Mouse (Mus musculus) cerebellum, postnatal 25 days (tissue): ENCODE measurements at regions not wholly inside any gene's neighbourhood (a gene's known extent, or its start where the extent isn't known, plus 50 kb on each side); places are given as distances from the start of the nearest gene placed in this dataset.
"Not testable (repeated sequence)": the region's sequence is repeated elsewhere in the genome, so short reads cannot be mapped to it uniquely, and the experiment has no call there.

Experiments
- DNase-seq, 2 experiments: peaks; one replicate each; pipeline ENCODE4 v3.0.0; 2021; ENCODE audit warnings: mixed read lengths in 2 of 2

DNA sequence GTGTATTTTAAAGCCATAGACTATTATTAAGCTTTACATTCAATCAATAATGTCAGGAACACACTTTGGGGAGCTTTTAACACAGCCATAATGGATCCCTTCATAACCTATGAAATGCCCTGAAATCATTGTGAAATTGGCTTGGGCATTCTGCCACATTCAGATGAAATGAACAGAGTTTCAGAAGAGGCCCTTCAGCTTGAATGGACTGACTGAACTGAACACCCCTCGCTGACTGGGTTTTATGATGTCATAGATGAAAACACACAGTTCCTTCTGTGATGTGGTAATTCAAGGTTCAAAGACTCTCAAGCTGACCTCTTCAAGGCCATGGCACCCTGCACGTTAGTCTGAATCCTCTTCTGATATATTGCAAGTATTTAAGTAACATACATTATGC, 298.4 kb upstream of the Ercc4 start:
- no peak for DNase-seq

DNA sequence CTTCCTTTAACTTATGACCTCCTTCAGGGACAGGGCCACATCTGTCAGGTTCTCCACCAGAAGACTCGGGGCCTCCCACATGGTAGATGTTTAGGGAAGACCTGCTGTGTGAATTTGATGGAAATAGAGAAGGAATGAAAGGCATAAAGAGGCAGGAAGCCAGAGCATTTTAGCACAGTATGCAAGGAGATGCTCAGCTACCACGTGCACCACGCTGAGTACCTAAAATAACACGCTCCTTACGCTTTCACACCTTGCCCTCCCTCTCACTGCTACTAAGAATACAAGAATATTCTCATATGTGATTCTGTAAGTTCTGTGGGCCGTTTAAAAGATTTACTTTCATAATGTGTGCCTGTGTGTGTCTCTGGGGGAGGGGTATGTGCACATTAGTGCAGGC, 284.8 kb upstream of the Ercc4 start:
- no peak for DNase-seq

DNA sequence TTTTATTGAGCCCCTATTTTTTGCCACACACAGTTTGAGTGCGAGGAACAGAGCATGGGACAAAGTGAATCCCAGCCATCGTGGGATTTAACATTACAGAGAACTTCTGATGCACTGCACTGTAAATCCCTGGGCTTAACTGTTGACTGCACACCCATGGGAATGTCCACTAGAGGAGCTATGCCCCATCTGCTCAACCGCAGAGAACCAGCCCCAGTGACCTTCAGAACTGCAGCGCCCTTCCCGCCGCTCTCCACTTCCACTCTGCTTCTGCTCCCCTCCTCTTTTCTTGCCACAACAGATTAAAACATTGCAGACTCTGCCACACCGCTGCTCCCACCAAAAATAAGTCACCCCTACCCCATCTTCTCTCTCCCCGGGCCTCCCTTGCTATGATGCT, 283.3 kb upstream of the Ercc4 start:
- no peak for DNase-seq

DNA sequence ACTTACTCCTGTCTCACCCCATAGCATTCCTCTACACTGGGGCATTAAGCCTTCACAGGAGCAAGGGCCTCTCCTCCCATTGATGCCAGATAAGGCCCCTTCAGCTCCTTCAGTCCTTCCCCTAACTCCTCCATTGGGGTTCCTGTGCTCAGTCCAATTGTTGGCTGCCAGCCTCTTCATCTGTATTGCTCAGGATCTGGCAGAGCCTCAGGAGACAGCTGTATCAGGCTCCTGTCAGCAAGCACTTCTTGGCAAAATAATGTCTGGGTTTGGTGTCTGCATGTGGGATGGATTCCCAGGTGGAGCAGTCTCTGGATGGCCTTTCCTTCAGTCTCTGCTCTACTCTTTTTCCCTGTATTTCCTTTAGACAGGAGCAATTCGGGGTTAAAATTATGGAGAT, 278.2 kb upstream of the Ercc4 start:
- DNase-seq: not testable (repeated sequence)

DNA sequence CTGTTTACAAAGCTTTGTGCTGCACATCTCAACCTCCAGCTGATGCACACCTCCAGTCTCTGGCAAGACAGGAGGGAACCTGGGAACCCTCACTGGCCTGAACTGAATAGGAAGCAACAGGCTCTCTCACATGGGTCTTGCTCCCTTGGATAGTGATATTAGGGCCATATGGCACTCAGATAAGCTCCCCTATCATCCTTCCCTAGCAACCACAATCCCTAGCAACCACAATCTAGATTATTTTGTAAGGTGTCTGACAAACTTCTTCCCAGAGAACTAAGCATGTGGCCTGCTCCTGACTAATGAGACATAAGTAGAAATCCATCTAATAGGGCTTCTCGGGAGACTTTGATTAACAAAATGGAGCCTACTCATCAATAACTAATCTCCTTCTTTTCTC, 253.1 kb upstream of the Ercc4 start:
- no peak for DNase-seq

DNA sequence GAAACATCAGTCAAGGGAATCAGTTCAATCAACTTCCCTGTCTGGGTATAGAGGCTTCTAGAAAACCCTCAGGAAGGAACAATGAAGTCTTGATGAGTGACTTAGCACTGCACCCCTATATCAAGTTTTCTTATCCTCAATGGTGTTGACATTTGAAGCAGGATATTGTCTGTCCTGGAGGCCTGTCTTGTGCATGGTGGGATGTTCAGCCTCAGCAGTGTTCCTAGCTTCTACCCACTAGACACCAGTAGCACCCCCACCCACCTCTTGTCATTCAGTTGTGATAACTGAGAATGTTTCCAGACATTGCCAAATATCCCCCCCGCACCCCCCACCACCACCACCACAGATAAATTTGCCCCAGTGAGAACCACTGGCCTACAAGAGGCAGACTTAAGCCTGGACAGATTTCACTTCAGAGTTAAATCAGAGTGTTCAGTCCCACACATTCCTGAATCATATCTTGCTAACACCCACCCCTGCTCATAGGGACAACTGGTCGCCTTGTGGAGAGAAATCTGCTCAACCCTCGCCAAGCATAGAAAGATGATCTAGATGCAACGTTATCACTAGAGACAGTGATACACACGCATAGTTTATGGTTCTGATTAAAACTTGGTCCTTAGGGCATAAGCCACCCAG, 249.6 kb upstream of the Ercc4 start:
- DNase-seq: no peak

DNA sequence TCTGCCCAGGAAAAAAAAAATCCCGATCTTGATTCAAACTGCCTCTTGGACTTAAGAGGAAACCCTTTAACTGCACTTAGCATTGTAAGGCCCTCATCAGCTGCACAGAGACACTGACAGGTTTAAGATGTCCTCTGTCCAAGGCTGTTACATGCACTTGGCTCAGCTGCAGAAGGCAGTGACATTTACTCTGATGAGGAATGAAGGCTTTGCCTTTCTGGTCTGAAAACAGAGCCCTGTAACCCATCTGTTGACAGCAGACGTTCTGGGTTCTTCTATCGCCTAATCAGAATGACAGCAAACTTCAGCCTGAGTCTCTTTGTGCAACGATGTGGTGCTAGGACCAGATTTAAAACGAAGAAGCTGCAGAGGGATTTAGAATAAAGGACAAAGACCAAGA, 246.9 kb upstream of the Ercc4 start:
- no peak for DNase-seq

DNA sequence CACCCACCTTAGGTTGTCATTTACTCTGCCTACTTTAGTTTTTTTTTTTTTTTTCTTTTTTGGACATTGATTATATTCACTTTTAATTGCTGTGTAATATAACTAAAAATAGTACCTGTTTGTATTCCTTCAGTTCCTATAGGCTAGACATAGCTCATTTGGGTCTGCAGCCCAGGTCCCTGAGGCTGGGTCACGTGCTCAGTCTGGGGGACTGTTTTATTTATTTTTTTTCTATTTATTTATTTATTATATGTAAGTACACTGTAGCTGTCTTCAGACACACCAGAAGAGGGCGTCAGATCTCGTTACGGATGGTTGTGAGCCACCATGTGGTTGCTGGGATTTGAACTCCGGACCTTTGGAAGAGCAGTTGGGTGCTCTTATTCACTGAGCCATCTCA, 231.2 kb upstream of the Ercc4 start:
- not testable (repeated sequence) for DNase-seq

DNA sequence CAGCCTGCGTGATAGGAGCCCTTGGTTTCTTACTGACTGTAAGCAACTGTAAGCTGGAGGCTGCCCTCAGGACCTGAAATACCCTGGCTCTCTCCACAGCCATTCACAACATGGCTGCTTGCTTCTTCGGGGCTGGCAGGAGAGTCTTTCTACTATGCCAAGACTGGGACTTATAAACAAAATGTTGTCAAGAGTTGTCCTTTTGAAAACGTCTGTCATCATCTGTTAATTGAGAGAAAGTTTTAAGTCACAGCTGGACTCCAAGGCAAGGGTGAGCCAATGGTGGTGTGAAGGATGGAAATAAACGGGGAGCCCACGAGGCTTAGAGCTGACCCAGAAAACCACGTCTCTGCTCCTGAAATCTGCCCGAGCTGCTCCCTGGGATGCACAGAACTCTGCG, 229.5 kb upstream of the Ercc4 start:
- no peak for DNase-seq

DNA sequence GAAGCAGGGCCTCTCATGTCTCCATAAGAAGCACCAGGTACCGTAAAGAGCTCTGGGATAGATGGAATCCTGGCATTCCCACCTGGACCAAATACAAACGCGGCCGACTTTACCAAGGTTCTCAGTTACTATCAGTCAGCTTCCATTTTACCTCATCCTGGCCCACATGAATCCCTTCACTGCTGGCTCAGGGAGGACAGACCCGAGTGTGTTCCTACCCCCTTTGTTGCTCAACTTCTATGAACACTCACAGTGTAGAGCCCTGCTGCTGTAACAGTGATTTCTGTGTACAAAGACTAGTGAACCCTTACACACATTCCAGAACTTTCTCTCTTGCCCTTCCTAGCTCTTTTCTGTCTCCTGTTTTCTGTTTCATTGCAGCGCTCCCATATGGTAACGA, 229.0 kb upstream of the Ercc4 start:
- no peak for DNase-seq

DNA sequence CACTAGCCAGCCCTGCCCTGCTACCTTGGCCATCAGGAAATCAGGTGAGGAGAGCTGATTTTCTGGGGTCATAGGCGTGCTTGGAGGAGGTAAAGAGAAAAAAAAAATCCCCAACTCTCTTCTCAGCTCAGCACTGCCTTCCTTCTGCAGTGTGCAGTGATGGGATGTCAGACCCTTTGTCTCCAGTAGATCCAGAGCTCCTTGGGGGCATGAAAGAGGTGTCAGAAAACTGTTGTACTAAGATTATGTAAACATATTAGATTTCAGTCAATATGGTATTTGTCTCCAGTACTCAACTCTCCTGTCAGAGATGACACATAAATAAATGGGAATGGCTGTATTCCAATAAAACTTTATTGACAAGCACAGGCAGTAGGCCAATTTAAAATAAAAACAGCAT, 226.8 kb upstream of the Ercc4 start:
- no peak for DNase-seq

DNA sequence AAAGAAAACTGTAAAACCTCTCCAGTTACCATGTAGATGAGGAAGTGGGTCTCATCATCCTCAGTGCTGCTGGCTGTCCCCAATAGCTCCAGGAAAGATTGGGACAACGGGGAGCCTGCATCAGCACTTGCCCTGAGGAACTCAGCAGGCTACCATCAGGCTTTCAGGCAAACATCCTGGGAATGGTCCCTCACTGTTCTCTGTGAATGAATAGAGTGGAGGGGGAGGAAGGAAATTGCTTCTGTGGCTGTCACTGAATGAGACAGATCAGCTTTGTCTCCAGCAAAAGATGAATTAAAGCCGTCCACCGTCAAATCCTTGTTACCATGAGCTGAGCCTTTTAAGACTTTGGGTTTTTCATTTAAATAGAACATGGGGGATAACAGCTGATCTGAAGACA, 224.9 kb upstream of the Ercc4 start:
- DNase-seq: peak in 1 of 2 experiments; percentile 9

DNA sequence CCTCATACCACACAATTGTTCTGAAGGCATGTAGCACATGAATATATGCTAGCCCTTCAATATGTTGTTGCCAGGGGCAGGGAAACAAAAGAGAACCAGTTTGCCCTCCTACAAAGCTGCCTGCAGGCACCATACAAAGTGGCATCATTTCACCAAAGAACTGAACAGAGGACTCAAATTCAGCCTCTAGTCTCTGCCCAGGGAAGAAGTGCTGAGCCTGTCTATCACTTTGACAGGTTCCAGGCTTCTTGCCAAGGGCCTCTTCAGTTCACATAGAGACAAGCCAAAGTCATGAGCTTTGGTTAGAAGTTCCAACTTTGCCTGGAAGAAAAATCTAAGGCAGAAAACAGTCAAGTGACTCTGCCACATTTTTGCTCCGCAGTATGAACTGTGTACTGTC, 223.4 kb upstream of the Ercc4 start:
- DNase-seq: peak in 1 of 2 experiments; percentile 15

DNA sequence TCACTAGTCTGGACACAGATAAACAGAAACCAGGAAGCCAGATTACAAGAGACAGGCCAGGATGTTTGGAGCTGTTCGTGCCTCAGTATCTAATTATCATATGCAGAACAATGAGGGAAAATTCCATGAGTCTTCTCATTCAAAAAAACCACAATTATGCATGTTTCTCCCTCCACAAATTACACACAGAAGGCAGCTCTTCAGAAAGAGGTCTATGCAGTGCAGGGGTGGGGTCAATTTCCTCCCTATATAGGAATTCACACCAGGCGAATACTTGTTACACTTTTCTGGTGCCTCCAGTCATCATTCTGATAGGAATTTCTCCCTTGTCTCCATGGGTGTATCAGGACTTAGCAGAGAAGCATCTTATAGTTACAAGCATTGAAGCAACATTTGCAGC, 222.1 kb upstream of the Ercc4 start:
- DNase-seq: no peak

DNA sequence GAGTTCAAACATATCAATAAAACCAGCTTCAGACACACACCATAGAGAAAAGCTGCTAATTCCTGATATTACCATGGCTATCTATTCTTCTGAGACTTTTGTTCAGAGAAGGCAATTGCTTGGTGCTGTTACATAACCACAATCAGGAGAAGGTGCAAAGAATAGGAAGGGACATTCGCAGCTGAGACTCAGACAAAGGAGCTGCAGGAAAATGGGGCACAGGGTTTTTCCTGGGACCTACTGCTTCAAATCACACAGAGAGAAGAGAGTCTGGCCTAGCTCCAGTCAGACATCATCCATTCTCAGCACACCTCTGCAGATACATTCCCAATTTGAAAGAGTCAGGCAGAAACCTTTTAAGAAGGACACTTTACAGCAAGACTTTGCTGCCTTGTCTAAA, 219.4 kb upstream of the Ercc4 start:
- no peak for DNase-seq

DNA sequence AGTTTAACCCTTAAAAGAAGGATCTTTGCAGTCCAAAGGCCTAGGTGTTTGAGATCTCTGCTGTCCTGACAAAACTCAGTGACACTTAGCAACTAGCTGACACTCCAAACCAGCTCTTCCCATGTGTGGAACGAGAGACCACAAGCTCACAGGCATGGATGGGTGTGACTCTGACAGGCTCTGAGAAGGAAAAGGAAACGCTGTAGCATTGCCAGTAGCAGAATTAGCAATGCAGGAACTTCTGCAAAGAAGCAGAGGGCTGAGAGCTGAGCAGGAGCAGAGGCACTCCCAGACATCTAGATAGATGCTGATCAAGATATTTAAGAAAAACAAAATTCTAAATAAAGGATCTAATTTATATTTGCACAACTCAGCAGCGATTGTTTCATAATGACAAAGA, 218.9 kb upstream of the Ercc4 start:
- DNase-seq: no peak

DNA sequence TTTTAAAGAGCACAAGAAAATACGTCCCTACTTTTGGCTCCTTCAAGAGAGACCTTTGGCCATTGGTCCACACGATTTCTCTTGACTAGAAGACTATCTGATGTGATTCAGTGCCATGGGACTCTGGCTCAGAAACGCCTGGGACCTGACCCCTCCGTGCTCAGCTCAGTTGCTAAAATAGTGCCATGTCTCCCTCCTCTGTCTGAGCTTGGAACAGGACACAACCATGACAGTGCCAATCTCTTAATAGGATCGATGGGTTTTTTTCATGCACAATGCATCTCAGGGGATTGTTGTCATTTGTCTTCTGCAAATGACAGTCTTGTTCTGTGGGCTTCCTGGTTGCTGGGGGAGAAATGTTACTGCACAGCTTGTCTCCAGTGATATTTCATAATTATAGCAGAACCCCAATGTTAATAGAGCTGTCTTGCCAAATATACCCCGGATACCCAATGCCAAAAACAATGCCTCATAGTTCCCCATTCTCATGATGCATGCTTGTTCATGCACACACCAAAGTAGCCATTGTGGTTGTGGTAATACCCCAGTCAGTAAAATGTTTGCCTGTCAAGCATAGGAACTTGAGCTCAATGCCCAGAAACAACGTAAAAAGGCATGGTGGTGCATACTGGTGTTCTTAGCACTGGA, 216.7 kb upstream of the Ercc4 start:
- DNase-seq: no peak

DNA sequence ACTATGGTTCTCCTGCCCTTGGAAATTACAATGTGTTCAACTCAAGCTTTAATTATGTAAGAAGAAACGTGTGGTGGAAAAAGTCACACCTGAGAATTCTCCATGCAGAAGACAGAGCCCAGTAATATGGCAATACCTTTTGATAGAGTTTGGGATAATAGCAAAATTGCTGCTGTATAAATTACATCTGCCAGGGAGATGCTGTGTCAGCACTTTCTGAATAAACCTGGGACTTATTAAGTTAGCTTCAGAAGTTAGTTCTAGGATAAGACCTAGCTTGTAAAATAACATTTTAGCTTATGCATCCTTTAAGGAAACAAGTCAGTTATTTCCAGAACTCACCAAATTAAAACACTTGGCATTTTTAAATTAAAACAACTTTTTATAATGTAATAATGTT, 212.2 kb upstream of the Ercc4 start:
- no peak for DNase-seq

DNA sequence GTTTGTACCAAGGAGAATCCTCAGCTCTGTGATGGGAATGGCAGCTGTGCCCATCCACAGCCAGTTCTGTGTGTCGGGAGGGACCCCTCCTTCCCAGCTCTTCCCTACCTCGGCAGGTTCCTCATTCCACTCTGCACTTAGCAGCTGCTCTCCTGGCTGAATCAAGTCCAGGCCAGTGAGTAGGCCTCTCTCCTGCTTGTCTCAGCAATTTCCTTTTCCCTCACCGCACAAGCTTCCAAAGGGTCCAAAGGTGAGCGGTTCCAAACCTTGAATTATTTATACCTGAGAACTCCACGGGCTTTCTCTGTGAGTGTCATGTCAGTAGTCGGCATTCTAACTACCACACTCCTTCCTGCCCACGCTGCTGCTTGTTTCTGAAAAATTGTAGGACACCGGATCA, 208.8 kb upstream of the Ercc4 start:
- no peak for DNase-seq

DNA sequence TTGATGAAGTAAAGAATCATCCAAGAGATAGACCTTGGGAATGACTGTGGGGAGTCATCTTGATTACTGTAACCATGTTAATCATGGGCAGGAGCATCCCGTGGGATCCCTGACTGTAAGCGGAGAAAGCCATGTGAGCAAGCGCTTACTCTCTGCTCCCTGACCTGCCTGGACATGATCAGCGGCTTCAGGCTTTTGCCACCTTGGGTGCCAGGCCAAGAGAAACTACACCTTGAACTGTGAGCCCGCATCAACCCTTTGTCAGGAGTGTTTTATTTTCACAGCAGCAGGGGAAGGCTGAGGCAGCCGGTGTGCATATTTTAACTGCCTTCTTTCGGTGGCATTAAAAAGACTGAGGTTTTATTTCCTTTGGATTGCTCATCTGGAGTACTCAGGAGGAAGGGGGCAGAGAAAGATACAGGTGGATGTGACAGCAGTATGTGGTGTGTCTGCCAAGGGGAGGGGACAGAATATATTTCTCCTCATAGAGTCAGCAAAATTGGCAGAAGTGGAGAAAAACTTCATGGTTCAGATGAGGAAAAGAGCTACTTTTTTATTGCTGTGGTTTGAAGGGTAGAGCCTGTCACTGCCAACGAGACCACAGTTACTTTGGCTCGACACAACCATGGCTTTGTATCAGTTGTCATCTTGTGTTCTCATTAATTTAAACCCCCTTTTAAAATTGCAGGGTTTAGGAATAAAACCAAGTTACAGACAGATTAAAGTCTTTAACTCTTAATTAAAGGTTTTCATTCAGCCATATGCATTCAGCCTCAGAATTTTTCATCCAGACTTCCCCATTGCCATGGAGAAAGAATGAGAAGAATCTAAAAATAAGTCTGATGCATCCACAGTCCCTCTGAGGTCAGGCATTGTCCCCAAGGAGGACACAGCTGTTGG, 208.1 kb upstream of the Ercc4 start:
- DNase-seq: no peak

DNA sequence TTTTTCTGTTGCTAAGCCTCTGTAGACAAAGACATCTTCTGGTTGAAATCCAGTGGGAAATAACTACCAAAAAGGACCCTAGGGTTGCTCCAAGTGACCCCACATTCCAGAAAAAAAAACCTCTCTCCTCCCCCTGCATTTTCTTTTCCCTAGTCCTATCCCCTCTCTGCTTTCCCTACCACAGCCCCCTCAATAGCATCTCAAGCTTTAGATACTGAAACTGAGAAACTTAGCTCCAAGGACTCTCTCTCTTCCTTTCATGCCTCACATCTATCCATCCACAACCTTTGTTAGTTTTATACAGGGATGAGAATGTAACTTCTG, 207.5 kb upstream of the Ercc4 start:
- DNase-seq: no peak

DNA sequence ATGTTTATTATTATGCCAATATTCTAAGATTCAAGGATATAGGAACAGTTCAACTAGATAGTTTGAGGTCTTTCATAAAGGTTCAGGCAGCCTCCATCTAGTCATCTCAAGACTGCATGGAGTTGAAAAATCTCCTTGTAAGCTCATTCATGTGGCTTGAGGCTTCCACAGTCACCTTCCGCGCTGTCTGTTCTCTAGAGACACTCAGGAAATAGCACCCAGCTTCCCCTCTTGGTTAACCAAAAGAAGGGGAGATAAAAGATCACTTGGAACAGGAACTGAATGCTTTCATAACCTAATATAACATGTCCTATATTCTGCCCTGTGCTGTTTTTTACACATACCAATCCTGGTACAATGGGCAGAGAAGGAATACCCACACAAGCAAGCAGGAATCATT, 206.3 kb upstream of the Ercc4 start:
- no peak for DNase-seq

DNA sequence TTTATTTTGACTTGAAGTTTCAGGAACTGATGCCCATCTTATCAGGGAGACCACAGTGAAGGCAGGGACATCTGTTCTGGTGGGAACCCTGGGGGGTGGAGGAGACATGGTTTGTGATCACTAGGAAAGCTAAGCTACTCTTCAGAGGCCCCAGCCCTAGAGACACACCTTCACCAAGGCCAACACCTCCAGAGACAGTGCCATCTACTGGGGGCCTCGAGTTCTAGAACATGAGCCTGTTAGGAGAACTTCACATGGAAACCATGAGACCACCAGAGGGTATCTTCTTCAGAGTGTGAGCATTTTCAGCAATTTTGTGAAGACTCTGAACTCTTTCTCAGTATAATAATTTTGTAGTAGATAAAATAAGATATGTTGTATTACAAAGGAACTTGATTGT, 204.5 kb upstream of the Ercc4 start:
- DNase-seq: no peak

DNA sequence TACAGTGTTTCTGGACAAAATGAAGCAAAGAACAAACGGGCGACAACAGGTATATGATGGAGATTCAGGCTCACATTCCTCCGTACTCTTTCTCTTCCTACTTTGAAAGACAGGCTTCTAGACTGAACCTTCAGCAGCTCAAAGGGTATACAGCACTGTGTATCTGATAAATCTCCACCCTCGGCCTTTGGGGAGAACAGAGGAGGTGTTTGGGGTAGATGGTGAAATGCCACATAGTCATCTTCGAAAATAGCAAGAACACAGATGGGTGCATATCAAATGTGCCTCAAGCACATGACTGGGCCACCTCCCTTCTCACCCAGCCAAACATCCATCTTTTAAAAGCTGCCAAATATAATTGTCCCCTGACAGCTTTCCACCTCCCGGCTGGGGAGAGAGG, 184.8 kb upstream of the Ercc4 start:
- no peak for DNase-seq
